Mouse (Mus musculus) E14TG2a.4 (cell line): ENCODE data around the gene Hpd.

Experiments
- CTCF ChIP-seq: conservative IDR thresholded peaks from 2 replicates; pipeline ENCODE4 v1.5.1; 2014; ENCODE audit warnings: low read length
- NANOG ChIP-seq: IDR thresholded peaks from 2 replicates; pipeline ENCODE4 v1.6.1; 2014; ENCODE audit warnings: borderline replicate concordance, low read length, mixed read lengths

DNA sequence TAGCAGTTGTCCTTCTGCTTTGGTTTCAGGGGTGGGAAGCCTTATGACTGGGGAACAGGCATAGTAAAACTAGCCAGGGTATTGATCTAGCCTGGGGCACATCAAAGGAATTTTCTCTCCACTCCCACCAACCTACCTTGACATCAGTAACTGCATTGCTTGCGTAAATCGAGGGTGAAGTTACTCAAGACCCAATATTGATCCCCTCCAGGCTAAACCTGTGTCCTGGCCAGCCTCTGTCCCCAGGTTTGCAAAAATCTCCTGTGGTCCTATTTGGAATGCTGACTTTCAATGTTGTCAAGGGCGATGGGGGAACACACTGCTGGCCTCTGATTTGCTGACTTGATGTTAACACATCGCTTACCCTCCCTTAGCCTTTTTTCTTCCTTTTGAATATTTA, 14.2 kb upstream of the Hpd start:
- no peak for TF ChIP-seq CTCF
- TF ChIP-seq NANOG: no peak
